Mouse (Mus musculus) liver, adult 2 months (tissue): Measurements from ENCODE around the gene Kcnc2. TPM values are rescaled to one million over a fixed set of nuclear protein-coding genes. Genes with fewer than 3 reads are reported as not detected.

Experiments used
- DNase-seq: peaks from one replicate; pipeline ENCODE4 v3.0.0-alpha.2; 2011; ENCODE audit warnings: low read depth, low spot score; ENCODE audit errors: extremely low read depth
- H3K27ac ChIP-seq: fragments of 200-500 bp; replicated peaks from 2 replicates; pipeline ENCODE4 v1.5.1; 2012; ENCODE audit warnings: low read depth, mild to moderate bottlenecking, control low read depth, inconsistent platforms, low read length; ENCODE audit not compliant: insufficient read depth
- H3K27me3 ChIP-seq: fragments of 200-500 bp; 2 replicates; pipeline ENCODE4 v1.6.1; 2012; ENCODE audit warnings: mild to moderate bottlenecking, moderate library complexity, low read length, inconsistent platforms; ENCODE audit not compliant: control insufficient read depth, insufficient read depth
- H3K36me3 ChIP-seq: fragments of 200-500 bp; 2 replicates; pipeline ENCODE4 v1.6.1; 2012; ENCODE audit warnings: low read length, inconsistent platforms; ENCODE audit not compliant: control insufficient read depth, insufficient read depth
- H3K4me1 ChIP-seq: fragments of 200-500 bp; 2 replicates; pipeline ENCODE4 v1.6.1; 2011; ENCODE audit warnings: low read length; ENCODE audit not compliant: control insufficient read depth, insufficient read depth
- H3K4me3 ChIP-seq: fragments of 200-500 bp; 2 replicates; pipeline ENCODE4 v1.5.1; 2011; ENCODE audit warnings: low read depth, mild to moderate bottlenecking, control low read depth, low read length, moderate library complexity; ENCODE audit not compliant: insufficient read depth
- H3K79me2 ChIP-seq: fragments of 200-500 bp; 2 replicates; pipeline ENCODE4 v1.6.1; 2012; ENCODE audit warnings: inconsistent platforms, mild to moderate bottlenecking, low read length, moderate library complexity; ENCODE audit not compliant: control insufficient read depth, insufficient read depth
- H3K9ac ChIP-seq: fragments of 200-500 bp; 2 replicates; pipeline ENCODE4 v1.6.1; 2012; ENCODE audit warnings: low read depth, mild to moderate bottlenecking, control low read depth, inconsistent platforms, low read length
- CTCF ChIP-seq: fragments of 200-500 bp; IDR thresholded peaks from 2 replicates; pipeline ENCODE4 v1.5.1; 2011; ENCODE audit warnings: low read depth, low read length, control low read depth
- POLR2A ChIP-seq: fragments of 200-500 bp; IDR thresholded peaks from 2 replicates; pipeline ENCODE4 v1.6.1; 2011; ENCODE audit warnings: low read length, control low read depth; ENCODE audit not compliant: insufficient read depth; ENCODE audit errors: extremely low read depth
- WGBS: fragments of 180-500 bp; shearing (Covaris S2); methylation state at CpG from one replicate; pipeline ENCODE4 v1.1.7; 2018; 5-methylcytosine and 5-hydroxymethylcytosine counted together
- polyA plus RNA-seq: library from polyadenylated mRNA; depleted of rRNA; stranded (reverse); fragments of >200 nt; gene quantifications from 2 replicates; pipeline ENCODE4 v1.2.3, GENCODE M21; 2012; rRNA removed
- total RNA-seq: library from RNA; depleted of rRNA; stranded (reverse); fragments of >200 nt; gene quantifications from 2 replicates; pipeline ENCODE4 v1.2.3, GENCODE M21; 2014; rRNA removed

Kcnc2 gene
- total and polyA plus RNA-seq, 2 experiments: under 0.01 TPM; not detected in 1

- H3K9ac ChIP-seq: no peak overlapping the region
- H3K4me3 ChIP-seq: no peak overlapping the region
- no peaks in the 10 kb centered on the region for H3K27me3 ChIP-seq
- 82% methylated on average over 6 of the region's 6 CpGs for WGBS
- H3K36me3 ChIP-seq: no peaks in the 10 kb centered on the region
- no peak overlapping the region for H3K27ac ChIP-seq
- H3K79me2 ChIP-seq: no peaks in the 10 kb centered on the region
- DNase-seq: no peak
- no peaks in the 10 kb centered on the region for H3K4me1 ChIP-seq
- no peak for TF ChIP-seq POLR2A
- TF ChIP-seq CTCF: no peak
Measured at GRCm38 (mm10) chr10:112474122-112474810, 203.3 kb downstream of the Kcnc2 start.

- TF ChIP-seq POLR2A (no peak), CTCF (no peak)
- no peaks in the 10 kb centered on the region for H3K36me3 ChIP-seq
- H3K9ac ChIP-seq: no peak overlapping the region
- H3K27ac ChIP-seq: no peak overlapping the region
- no peak overlapping the region for H3K4me3 ChIP-seq
- H3K27me3 ChIP-seq: no peaks in the 10 kb centered on the region
- H3K79me2 ChIP-seq: no peaks in the 10 kb centered on the region
- H3K4me1 ChIP-seq: no peaks in the 10 kb centered on the region
- 84% methylated on average over 2 of the region's 2 CpGs for WGBS
- no peak for DNase-seq
Measured at GRCm38 (mm10) chr10:112481461-112481860, 210.5 kb downstream of the Kcnc2 start.

GRCm38 (mm10) chr10:112481921-112482607, 211.1 kb downstream of the Kcnc2 start:
- Histone ChIP-seq H3K4me1 (no peaks in the 10 kb centered on the region), H3K36me3 (no peaks in the 10 kb centered on the region), H3K27me3 (no peaks in the 10 kb centered on the region), H3K9ac (no peak overlapping the region), H3K79me2 (no peaks in the 10 kb centered on the region), H3K4me3 (no peak overlapping the region), H3K27ac (no peak overlapping the region)
- DNase-seq: no peak
- 75% methylated on average over 9 of the region's 9 CpGs for WGBS
- TF ChIP-seq POLR2A (no peak), CTCF (no peak)

- Histone ChIP-seq H3K4me1 (no peaks in the 10 kb centered on the region), H3K36me3 (no peaks in the 10 kb centered on the region), H3K9ac (no peak overlapping the region), H3K4me3 (no peak overlapping the region), H3K27ac (no peak overlapping the region), H3K27me3 (no peaks in the 10 kb centered on the region), H3K79me2 (no peaks in the 10 kb centered on the region)
- TF ChIP-seq CTCF: no peak
- TF ChIP-seq POLR2A: no peak
- no peak for DNase-seq
- WGBS: 84% methylated on average over 11 of the region's 11 CpGs
Measured at GRCm38 (mm10) chr10:112484387-112485105, 213.6 kb downstream of the Kcnc2 start.

GRCm38 (mm10) chr10:112485819-112486218, 214.9 kb downstream of the Kcnc2 start:
- Histone ChIP-seq H3K9ac (no peak overlapping the region), H3K27ac (no peak overlapping the region), H3K4me3 (no peak overlapping the region), H3K36me3 (no peaks in the 10 kb centered on the region), H3K79me2 (no peaks in the 10 kb centered on the region), H3K27me3 (no peaks in the 10 kb centered on the region), H3K4me1 (no peaks in the 10 kb centered on the region)
- no peak for DNase-seq
- TF ChIP-seq POLR2A (no peak), CTCF (no peak)

GRCm38 (mm10) chr10:112488751-112489150, 217.8 kb downstream of the Kcnc2 start:
- TF ChIP-seq CTCF (no peak), POLR2A (no peak)
- Histone ChIP-seq H3K27ac (no peak overlapping the region), H3K4me3 (no peak overlapping the region), H3K4me1 (no peaks in the 10 kb centered on the region), H3K36me3 (no peaks in the 10 kb centered on the region), H3K27me3 (no peaks in the 10 kb centered on the region), H3K9ac (no peak overlapping the region), H3K79me2 (no peaks in the 10 kb centered on the region)
- no peak for DNase-seq
- 71% methylated on average over 4 of the region's 4 CpGs for WGBS

Other genes starting within 250 kb of the Kcnc2 start
- gene Glipr1l1, start 210.9 kb upstream of the Kcnc2 start, total RNA-seq: not detected in 2 replicates
- not detected in 2 replicates for gene Glipr1l1, start 210.9 kb upstream of the Kcnc2 start, polyA plus RNA-seq
- gene Glipr1l2, start 187.8 kb upstream of the Kcnc2 start, total RNA-seq: not detected in 2 replicates
- not detected in 2 replicates for gene Glipr1l2, start 187.8 kb upstream of the Kcnc2 start, polyA plus RNA-seq
- not detected in 2 replicates for gene Glipr1l3, start 110.8 kb upstream of the Kcnc2 start, total RNA-seq
- gene Glipr1l3, start 110.8 kb upstream of the Kcnc2 start, polyA plus RNA-seq: not detected in 2 replicates
- not detected in 2 replicates for gene Caps2, start 107.5 kb upstream of the Kcnc2 start, total RNA-seq
- not detected in 2 replicates for gene Caps2, start 107.5 kb upstream of the Kcnc2 start, polyA plus RNA-seq